Comparison of ENCODE assay signal across 20 mouse cellular contexts in genomic region chr2:56321692-56322091, GRCm38 (mm10).
DNase-seq lines count a peak whose midpoint lies in the region; ATAC-seq and TF ChIP-seq lines count a peak whose summit lies in the region.
"Had no signal": no experiment of that assay in that cellular context is flagged by ENCODE, and none has a peak within 500 bp of the region (broad histone marks: within the 10 kb centered on the region; RNA-seq: fewer than 3 reads in every experiment).

No protein-coding gene starts in this region.

- no peak for TF ChIP-seq CTCF in brain, embryonic 14.5 days (IDR thresholded peaks at IDR 0.05; ENCODE audit: borderline replicate concordance, extremely low read depth, insufficient read depth, insufficient read length)
- no peak for TF ChIP-seq CTCF in hindbrain, postnatal 0 days (IDR thresholded peaks at IDR 0.05; ENCODE audit: low read depth)

- no peaks in the 10 kb centered on the region for H3K9me3 ChIP-seq in forebrain, embryonic 16.5 days (ENCODE audit: control insufficient read depth, low read length)
- H3K9me3 ChIP-seq in hindbrain, postnatal 0 days (ENCODE audit: low read length), result no peaks in the 10 kb centered on the region
- H3K9me3 ChIP-seq: heart, embryonic 12.5 days; liver, embryonic 15.5 days; stomach, embryonic 15.5 days had no signal

- no peak overlapping the region for H3K9ac ChIP-seq in forebrain, embryonic 16.5 days (replicated peaks; ENCODE audit: low read depth, low read length)
- no peak overlapping the region for H3K9ac ChIP-seq in hindbrain, postnatal 0 days (replicated peaks; ENCODE audit: low read length)
- H3K9ac ChIP-seq: heart, embryonic 12.5 days; liver, embryonic 15.5 days; stomach, embryonic 15.5 days had no signal

- H3K36me3 ChIP-seq in forebrain, embryonic 16.5 days (ENCODE audit: control insufficient read depth, insufficient read depth), result no peaks in the 10 kb centered on the region
- no peaks in the 10 kb centered on the region for H3K36me3 ChIP-seq in hindbrain, postnatal 0 days (ENCODE audit: insufficient read depth, low read length)
- H3K36me3 ChIP-seq: heart, embryonic 12.5 days; liver, embryonic 15.5 days; stomach, embryonic 15.5 days had no signal

- H3K27me3 ChIP-seq in forebrain, embryonic 16.5 days (replicated peaks; ENCODE audit: control insufficient read depth, insufficient read depth, low read length), result no peaks in the 10 kb centered on the region
- H3K27me3 ChIP-seq in hindbrain, postnatal 0 days (ENCODE audit: insufficient read depth, low read length), result no peaks in the 10 kb centered on the region
- H3K27me3 ChIP-seq: heart, embryonic 12.5 days; liver, embryonic 15.5 days; stomach, embryonic 15.5 days had no signal

- H3K27ac ChIP-seq in forebrain, embryonic 16.5 days (ENCODE audit: low read length), result no peak overlapping the region
- H3K27ac ChIP-seq in hindbrain, postnatal 0 days, result no peak overlapping the region
- H3K27ac ChIP-seq: kidney, postnatal 0 days; left cerebral cortex, adult 2 months; liver, embryonic 15.5 days; stomach, embryonic 15.5 days had no signal

- 0 out of 2 replicates have a peak, but pooled peaks cover 3% of the 10 kb centered on the region for H3K4me1 ChIP-seq in forebrain, embryonic 16.5 days (replicated peaks; ENCODE audit: control insufficient read depth, insufficient read depth, low read length)
- no peaks in the 10 kb centered on the region for H3K4me1 ChIP-seq in hindbrain, postnatal 0 days (ENCODE audit: insufficient read depth, low read length)
- H3K4me1 ChIP-seq: heart, embryonic 12.5 days; liver, embryonic 15.5 days; stomach, embryonic 15.5 days had no signal

- peak overlapping the region; percentile 39 for H3K4me2 ChIP-seq in forebrain, embryonic 16.5 days (ENCODE audit: low read length)
- peak overlapping the region; percentile 33; the same call in 1 of the 2 replicates for H3K4me2 ChIP-seq in hindbrain, postnatal 0 days (ENCODE audit: low read depth, low read length)
- H3K4me2 ChIP-seq: heart, embryonic 12.5 days; liver, embryonic 15.5 days; stomach, embryonic 15.5 days had no signal

- DNase-seq in frontal cortex, postnatal 36 days (ENCODE audit: low spot score in 2 of 2), result peak; percentile 1 to 2
- peak; percentile 84 for DNase-seq in brain, embryonic 14.5 days (ENCODE audit: low read depth)
- peak; percentile 6 for DNase-seq in hindbrain, postnatal 0 days (ENCODE audit: low spot score)
- no peak for DNase-seq in spleen, adult 12 weeks (ENCODE audit: low spot score)
- no peak for DNase-seq in adrenal gland, adult (ENCODE audit: inconsistent age in 2 of 2, low spot score in 1 of 2)
- DNase-seq in right cerebral cortex, adult 2 months (ENCODE audit: low spot score in 2 of 2), result no peak
- DNase-seq: adrenal gland, postnatal 14 days; B cell, adult 2 months; cerebellum, adult 2 months; spleen, adult 18-20 months had no signal

- ATAC-seq in frontal cortex, adult (ENCODE audit: low TSS enrichment), result no peak
- 0 out of 2 replicates have a peak, but pooled peaks have one; percentile 45 for ATAC-seq in forebrain, embryonic 16.5 days
- no peak for ATAC-seq in hindbrain, postnatal 0 days
- ATAC-seq: intestine, postnatal 0 days; lung, postnatal 0 days had no signal

- no peak for TF ChIP-seq POLR2A in brain, embryonic 14.5 days (IDR thresholded peaks at IDR 0.05; ENCODE audit: borderline replicate concordance, extremely low read depth, insufficient read depth, insufficient read length, poor library complexity, severe bottlenecking)

- WGBS in forebrain, embryonic 16.5 days, result 16% methylated on average over 7 of the region's 7 CpGs
- WGBS in hindbrain, postnatal 0 days, result 24% methylated on average over 7 of the region's 7 CpGs

- H3K4me3 ChIP-seq in forebrain, embryonic 16.5 days (replicated peaks; ENCODE audit: low read length), result no peak overlapping the region
- no peak overlapping the region for H3K4me3 ChIP-seq in hindbrain, postnatal 0 days (ENCODE audit: low read length)
- H3K4me3 ChIP-seq: heart, embryonic 12.5 days; left cerebral cortex, adult 2 months; liver, embryonic 15.5 days; myocyte; stomach, embryonic 15.5 days had no signal

Comparison
In these comparisons a context has a peak if more than half of its experiments do, and no peak if none do; other contexts are left out.
1. DNase-seq: peak in frontal cortex, postnatal 36 days (2 of 2), brain, embryonic 14.5 days (single experiment) and hindbrain, postnatal 0 days (single experiment); none in spleen, adult 12 weeks (single experiment), adrenal gland, adult (0 of 2) and right cerebral cortex, adult 2 months (0 of 2).